Mouse (Mus musculus) c-Kit-positive CD71-positive TER-119-negative erythroid progenitor cells, embryonic 14.5 days (primary cell): ENCODE measurements at regions not wholly inside any gene's neighbourhood (a gene's known extent, or its start where the extent isn't known, plus 50 kb on each side); places are given as distances from the start of the nearest gene placed in this dataset.

Experiments used
- DNase-seq: peaks from one replicate; pipeline ENCODE4 v3.0.0-alpha.2; 2013; ENCODE audit warnings: low read depth

DNA sequence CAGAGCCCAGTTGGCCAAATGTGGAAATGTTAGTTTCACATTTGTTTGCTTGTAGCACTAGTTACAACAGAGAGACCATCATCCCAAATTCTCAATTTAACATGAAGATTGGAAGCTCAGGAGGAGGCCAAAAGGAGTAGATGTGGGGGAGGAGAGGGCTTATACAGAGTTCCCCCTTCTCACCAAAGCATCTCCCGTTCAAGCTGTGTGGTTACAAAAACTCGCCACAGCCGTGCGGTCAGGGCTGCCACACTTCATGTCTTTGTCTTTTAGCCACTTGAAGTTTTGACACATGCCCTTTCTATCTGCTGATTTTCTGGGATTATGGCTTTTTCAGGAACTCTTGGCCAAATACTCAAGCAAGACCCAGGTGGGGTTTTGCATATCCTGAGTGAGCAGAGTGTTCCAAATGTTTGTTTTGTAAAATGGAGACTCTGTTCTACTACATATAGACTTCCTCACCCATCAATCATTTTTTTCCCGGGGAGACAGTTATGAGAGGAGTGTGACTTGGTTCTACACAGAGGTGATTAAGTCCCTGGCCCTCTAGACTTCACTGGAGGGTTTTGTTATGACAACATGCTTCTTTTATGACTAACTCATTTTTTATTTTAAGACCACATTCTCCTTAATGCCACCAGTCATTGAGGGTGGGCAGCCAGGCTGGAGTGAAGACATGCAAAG is 605.4 kb upstream of the Sall1 start:
- no peak for DNase-seq

DNA sequence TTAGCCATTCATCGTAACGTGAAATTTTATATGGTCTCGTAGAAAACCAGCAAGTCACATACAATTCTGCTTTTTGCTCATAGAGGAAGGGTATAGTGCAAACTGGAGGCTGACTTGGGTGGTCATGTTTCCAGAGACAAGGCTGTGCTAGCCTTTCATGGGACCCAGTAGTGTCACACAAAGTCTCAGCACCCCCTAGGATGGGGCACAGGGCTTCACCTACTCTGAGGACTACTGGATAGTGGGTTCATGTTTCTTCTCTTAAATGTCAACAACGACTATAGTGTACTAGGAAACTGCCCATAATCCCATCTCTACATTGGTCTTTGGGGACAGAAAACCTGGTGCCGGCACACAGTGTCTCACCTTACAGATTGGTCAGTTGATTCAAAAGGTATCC is 603.0 kb upstream of the Sall1 start:
- DNase-seq = no peak

- DNase-seq = no peak
Observed at GRCm38 (mm10) chr8:89641339-89641738, 597.4 kb upstream of the Sall1 start.

- DNase-seq = no peak
Observed at GRCm38 (mm10) chr8:89634864-89635263, 590.9 kb upstream of the Sall1 start.

GRCm38 (mm10) chr8:89632304-89632703 is 588.3 kb upstream of the Sall1 start:
- no peak for DNase-seq

DNA sequence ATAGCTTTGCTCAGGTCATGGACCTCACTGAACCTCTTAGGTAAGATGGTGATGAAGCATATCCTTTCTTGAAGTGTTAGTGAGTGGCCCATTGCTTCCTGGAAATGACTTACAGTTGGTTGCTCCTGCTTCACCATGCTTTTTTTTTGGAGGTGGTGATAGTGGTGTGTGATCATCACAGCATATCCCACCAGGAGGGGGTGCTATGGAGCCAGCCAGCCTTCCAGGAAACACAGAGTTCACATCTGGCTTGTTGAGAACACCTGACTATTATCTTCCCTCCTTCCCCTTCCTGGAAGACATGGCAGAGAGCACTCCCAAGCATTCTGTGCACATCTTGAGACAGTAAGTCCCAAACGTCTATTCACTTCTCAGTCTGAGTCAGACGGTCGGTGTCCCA is 586.6 kb upstream of the Sall1 start:
- peak; percentile 5 for DNase-seq

DNA sequence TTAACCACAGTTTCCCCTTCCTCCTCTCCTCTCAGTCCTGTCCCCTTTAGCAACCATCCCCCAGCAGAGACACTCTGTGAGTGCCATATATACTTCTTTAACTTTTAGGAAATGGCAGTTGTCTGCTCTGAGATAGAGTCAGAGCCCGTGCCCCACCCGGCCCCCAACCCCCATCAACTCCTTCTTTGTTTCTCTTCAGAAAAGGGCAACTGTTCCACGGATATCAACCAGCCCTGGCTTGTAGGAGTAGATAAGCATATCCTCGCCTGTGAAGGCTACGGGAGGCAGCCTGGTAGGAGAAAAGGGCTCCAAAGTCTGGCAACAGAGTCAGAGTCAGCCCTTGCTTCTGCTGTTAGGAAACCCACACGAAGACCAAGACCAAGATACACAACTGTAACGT is 574.1 kb upstream of the Sall1 start:
- DNase-seq = peak; percentile 25

DNA sequence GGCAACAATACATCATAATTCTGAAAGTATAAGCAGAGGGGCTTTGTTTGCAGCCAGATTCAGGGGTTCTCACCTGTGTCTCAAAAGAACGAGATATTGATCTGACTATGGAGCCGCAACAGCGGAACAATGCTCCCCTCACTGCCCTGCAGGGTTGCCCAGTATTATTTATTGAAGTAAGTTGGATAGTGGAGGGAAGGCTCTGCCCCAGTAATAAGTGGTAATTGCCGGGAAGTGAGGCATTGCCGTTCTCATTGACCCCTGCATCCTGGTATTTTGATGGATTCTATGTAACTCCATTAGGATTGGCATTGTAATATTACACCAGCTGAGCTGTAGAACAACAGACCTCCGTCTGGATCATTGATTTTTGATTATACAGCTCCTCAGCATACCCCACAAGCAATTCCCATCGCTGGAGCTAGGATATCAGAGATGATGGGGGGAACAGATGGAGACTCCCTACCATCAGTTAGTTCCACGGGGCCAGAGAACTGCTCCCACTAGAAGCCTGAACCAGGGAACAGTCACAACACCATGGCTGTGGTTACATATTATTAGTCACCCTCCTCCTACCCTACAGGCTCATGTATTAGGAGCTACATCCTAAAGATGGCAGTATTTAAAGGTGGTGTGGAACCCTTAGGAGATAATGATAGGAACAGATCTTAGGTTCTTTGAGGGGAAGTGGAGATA is 572.0 kb upstream of the Sall1 start:
- no peak for DNase-seq

- no peak for DNase-seq
Observed at GRCm38 (mm10) chr8:89609074-89609473, 565.1 kb upstream of the Sall1 start.

- no peak for DNase-seq
Observed at GRCm38 (mm10) chr8:89605905-89606468, 562.0 kb upstream of the Sall1 start.

DNA sequence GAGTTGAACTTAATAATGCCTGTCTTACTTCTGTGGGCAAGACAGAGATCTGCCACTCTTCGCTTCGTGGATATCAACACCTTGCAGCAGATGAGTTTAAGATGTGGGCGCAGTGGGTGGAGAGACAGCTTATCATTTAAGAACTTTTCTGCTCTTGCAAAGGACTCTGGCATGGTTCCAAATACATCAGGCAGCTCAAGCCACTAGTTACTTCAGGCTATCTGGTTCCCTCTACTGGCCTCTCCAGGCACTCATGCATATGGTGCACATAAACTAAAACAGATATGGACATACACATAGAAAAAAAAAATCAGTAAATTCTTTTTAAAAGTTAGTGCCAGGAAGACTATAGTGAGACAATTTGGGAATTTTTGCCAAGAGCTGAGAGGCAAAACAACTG is 560.5 kb upstream of the Sall1 start:
- DNase-seq = peak; percentile 9

DNA sequence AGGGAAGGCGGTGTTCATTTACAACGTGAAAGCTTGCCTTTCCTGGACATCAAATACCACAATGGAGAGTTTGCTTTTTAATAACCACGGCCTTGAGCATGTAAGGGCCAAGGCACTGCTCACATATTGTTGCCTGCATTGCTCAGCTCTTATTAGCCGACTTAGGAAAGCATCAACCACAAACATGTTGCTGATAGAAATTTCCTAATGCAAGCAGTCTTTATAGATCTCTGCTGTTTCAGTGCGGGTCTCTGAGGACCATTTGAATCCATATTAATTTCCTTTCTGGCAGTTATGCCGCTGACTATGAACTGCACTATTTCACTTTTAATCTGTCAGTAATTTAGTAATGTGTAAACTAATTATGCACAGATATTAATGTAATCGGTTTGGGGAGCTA is 552.4 kb upstream of the Sall1 start:
- no peak for DNase-seq

GRCm38 (mm10) chr8:89583091-89583490 is 539.1 kb upstream of the Sall1 start:
- no peak for DNase-seq

GRCm38 (mm10) chr8:89582566-89582965 is 538.6 kb upstream of the Sall1 start:
- no peak for DNase-seq

DNA sequence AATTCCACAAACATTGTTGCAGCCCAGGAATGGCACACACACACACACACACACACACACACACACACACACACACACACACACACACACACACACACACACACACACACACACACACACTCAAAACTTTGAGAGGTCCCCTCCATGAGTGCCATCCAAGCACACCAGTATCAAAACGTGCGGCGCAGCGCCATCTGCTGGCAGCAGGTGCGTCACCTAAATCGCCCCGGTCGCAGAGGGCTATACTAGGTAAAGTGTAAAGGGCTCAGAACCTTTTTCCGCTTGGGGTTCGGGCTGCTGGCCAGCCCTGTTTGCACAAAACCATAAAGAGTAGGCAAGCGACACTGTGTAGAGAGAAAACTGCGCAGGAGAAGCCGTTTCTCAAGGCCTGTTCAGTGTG is 527.9 kb upstream of the Sall1 start:
- DNase-seq = peak; percentile 43

DNA sequence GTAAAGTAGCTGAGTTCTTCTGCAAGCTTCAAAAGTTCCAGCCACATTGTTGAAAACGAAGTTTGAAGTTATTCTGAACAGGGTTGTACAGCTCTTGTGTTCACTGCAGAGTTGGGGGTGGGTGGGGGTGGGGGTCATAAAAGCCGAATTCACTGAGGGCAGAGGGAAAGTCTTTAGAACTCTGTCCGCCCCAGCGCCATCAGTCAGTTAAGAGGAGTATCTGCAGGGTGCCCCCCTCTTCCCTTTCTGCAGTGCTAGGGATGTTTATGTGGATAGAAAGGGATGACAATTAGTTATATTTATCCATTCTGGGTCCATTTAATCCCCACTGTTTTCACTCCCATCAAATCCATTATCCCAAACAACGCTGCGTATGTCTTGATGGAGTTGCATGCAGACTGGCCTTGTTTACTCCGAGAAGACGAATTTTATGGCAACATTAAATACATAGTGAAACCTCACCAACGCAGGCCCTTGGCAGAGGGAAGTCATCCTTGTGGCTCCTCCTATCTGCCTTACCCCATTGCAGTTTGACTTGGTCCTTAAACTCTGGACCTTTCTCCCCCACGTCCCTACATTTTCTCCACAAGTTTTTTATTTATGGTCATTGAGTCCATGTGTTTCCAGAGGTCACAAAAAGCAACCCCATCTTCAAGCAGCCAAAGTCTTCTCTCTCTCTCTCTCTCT is 526.8 kb upstream of the Sall1 start:
- no peak for DNase-seq

DNA sequence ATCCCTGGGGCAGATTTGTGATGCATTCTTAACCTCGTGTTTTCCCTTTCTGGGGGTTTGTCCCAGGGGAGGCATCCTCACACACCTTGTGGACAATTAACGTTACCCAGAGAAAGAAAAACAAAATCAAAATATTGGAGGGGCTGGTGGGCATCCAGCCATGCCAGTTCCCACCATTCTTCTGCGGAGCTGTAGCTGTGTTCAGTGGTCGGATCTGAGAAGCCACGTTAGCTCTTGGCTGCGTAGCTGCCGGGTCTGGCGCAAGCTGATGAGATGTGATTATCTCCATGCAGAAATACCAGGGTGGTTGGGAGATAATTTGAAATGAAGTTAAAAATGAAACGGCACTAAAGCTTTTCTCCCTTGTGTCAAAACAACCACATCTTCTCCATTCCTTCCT is 525.4 kb upstream of the Sall1 start:
- no peak for DNase-seq

DNA sequence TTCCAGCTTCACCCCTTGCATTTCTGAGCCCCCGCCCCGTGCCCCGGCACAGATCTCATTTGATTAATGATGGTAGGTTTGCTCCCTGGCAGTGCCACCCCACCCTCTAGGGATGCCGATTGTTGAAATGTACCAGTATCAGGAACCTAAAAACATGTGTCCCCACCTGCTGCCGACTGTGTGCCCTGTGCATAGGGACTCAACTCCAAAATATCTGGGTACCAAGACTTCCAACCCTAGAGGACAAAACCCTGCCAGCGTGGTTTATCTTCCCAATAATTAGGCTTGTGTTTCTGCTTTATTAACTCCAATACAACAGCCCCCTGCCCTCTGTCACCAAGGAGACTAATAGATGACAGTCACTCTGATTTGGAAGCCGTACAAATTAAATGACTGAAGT is 524.7 kb upstream of the Sall1 start:
- no peak for DNase-seq

GRCm38 (mm10) chr8:89566986-89567385 is 523.0 kb upstream of the Sall1 start:
- DNase-seq = no peak

- no peak for DNase-seq
Observed at GRCm38 (mm10) chr8:89566461-89566860, 522.5 kb upstream of the Sall1 start.

DNA sequence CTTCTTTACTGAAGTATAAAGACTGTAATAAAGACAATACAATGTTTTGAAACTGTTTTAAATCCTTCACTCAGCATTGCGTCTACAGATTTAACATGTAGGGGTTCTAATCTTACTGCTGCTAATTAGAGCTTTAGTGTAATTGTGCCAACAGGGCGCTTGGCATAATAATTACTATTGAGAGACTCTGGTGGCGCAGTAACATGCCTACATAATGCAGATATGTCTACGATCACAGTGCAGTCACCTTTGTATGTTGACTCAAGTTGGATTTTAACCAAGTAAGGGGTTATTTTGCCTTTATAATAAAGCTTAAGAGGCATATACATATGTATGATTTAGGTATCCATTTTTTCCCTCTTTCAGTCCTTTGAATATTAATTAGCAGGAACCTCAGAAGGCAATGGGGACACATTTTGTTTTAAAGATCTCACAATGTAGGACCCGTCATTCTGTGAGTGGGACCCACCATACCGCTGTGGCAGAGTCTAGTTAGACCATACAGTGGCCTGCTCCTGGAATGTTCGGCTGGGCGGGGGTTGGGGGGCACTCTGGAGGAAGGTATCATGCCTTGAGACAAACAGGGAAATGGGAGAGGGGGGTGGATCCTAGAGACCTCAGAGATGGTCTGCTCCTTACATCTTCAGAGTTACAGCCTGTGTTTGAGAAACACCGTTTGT is 521.3 kb upstream of the Sall1 start:
- no peak for DNase-seq

DNA sequence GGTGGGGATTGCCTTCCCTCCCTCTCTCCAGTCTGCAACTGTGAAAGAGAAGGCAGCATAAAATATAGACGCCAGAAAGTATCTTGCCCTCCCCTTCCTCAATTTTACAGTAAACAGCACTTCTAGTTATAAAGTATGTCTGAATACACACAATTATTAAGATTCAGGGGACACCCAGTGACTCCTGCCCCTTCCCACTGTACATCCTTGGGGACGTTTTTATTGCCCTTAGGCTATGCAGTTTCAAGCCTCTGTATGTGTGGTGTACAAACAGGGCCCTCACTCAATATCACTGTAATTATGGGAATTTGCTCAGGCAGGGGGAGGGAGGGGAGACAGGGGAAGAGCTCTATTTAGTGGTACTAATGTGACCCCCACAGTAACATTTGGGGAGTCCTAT is 519.6 kb upstream of the Sall1 start:
- no peak for DNase-seq
